Mouse (Mus musculus) activated CD4-positive, CD25-positive, alpha-beta regulatory T cell, adult 4 months (primary cell): Measurements from ENCODE around the gene Car12. TPM values are rescaled to one million over a fixed set of nuclear protein-coding genes. Genes with fewer than 3 reads are reported as not detected.

Experiments used
- ATAC-seq: one replicate; pipeline ENCODE4 v1.8.0; 2017
- polyA plus RNA-seq, 2 experiments: library from polyadenylated mRNA; unstranded; fragments of 100-300 nt; shearing (Covaris generic); gene quantifications; one replicate each; pipeline ENCODE4 v1.2.1; 2017

Car12 gene
- polyA plus RNA-seq, 2 experiments from 2014 or later, result 9.0 to 11.3 TPM

DNA sequence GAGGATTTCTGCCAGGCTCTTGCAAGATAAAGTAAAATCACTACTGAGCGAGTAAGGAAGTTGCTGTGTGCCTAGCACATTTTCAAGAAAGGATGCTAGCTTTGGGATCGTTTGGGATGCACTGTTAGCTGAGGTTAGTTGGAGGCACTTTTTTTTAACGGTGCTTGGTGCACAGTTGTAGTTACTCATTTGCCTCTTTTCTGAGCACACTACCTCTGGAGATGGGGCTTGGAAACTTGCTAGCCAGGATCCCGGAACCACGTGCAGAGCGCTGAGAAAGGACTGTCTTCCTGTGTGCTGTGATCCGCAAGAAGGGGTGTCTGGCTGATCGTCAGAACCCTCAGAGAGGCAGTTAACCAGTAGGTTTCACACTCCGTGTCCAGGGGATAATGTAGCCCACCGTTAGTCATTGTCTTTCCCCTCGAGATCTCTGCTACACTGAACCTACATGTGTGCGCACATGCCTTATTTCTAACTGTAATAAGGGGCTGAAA is 583 bp downstream of the Car12 start:
- ATAC-seq, result peak; percentile 67

DNA sequence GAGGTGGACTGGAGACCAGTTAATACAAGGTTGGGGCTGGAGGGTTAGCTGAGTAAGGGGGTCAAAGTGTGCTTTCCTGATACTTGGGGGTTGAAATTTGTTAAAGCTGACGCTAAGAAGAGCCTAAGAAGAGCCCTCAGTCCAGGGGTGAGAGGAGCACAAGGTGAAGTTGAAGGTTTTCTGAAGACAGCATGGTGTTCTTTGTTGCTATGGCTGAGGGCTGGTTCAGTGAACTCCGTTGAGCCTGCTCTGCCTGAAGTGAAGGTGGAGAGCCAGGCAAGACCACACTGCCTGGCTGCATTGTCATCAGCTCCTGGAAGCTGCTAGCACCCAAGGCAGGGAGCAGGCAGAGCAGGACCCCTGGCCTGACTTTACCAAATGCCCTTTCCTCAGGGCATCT is 1.9 kb downstream of the Car12 start:
- ATAC-seq, result no peak

DNA sequence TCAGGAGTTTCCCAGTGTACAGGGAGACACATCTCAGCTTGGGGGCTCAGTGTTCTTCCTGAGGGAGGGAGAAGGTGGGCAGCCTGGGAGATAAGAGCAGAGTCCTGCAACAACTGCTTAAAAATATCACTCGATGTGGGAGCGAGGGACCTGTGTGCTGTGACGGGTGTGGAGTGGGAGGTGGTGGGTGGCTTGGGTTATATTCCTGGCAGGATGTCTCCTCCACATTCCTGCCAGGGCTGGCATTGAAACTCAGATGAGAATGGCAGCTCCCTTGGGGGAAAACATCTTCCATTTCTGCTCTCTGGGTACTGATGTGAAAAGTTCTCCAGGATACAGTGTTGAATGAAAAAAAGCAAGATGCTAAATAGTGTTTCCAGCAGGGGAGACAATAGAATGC is 3.0 kb downstream of the Car12 start:
- ATAC-seq, result no peak

DNA sequence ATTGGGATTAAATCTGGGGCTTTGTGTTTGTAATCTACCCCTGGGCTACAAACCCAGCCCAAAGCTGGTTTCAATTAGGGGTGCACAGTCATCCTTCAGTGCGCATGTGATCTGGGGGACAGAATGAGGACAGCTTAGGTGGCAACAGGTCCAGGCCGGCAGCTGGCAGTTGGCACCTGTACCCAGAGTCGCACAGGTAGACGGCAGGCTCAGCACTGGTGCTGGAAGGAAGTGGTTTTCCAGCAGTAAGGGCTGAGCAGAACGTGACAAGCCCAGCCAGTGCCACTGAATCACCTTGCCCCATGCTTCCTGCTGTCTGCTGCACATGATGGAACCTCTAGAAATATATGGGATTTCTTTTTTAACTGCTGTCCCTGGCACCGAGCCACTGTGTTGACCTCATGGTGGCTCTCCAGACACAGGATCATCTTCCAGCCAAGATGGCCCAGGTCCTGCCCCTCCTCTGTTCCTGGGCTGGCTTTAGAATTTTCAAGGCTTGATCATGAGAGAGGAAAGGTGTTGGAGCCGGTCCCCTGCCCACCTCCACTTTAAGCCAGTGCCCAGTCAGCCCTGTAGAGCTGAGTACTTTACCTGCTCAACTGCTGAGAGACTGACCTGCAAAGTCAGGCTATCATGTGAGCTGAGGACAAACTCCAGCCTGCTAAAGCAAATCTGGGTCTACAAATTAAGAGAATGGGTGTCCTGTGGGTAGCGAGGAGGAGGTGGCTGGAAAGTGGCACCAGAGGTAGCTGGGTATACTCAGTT is 7.4 kb downstream of the Car12 start:
- ATAC-seq, result no peak

DNA sequence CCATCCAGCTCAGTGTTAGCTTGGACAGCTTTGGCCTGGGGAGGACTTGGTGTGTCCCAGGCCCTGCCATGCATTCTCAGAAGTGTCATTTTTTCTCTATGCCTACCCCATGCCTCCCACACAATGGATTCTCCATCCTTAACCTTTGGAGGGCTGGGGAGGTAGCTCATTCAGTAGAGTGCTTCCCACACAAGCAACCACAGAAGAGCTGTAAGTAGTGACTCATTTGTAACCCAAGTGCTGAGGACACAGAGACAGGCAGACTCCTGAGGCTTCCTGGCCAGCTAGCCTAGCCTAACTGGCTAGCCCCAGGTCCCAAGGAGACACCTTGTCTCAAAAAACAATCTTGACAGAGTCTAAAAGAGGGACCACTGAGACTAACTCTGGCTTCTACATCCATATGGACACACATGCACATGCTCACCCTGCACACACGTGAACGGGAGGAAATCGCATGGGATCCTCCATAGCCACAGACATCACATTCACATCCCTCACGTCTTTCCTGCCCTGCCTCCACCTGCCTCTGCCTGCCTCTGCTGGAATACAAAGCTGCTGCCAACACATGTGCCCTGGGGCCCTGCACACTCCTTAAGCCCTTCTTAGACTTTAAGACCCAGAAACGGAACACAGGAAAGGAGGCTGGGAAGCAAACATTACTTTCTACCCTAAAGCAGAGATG is 8.8 kb downstream of the Car12 start:
- ATAC-seq, result no peak

DNA sequence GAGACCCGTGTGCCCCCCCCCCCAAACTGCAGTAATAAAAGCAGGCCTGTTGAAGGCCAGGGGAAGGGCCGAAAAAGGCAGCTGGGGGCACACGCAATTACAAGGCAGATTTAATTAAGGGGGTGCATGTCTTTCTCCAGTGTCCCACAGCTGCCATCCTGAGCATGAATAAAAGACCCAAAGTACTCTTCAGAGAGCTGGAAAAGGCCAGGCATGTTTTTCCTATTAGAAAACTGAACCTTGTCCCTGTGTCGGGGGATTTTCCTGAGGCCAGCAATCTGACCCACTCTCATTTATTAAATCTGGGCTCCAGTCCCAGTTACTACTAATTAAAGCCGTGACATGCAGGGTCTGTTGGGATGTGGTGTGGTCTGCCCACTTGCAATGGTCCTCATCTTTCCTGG is 9.4 kb downstream of the Car12 start:
- no peak for ATAC-seq

DNA sequence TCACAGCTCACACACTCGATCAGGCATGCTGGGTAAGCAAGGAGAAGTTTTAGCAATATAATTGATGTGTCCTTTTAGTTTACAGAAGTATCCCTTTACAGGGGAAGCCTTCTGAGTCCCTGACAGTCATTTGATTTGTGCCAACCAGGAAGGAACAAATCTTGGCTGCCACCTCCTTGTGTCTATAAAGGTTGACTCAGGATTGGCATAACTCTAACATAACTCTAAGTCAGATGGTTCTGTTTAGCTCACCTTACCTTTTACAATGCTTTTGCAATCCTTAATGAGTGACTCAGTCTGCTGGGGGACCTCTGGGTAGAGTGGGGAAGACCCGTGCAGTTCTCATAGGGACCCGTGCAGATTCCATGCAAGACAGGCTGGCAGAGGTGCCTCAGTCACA is 12.1 kb downstream of the Car12 start:
- no peak for ATAC-seq

DNA sequence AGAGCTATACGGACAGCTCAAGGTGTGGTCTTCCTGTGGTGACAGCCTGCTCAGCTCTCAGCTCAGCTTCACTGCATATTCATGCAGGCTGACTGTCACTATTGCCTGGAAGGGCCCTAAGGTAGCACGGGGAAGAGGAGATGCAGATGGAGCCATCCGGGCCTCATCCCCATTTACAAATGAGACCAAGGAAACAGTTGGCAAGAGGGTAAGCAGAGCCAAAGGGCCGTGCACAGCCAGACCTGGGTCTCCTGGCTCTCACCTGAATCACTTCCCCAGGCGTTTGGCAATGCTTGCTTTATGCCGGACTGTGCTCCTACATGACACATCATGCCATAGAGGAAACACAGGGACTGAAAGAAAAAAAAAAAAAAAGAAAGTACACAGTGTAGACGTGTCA is 13.8 kb downstream of the Car12 start:
- ATAC-seq, result no peak

DNA sequence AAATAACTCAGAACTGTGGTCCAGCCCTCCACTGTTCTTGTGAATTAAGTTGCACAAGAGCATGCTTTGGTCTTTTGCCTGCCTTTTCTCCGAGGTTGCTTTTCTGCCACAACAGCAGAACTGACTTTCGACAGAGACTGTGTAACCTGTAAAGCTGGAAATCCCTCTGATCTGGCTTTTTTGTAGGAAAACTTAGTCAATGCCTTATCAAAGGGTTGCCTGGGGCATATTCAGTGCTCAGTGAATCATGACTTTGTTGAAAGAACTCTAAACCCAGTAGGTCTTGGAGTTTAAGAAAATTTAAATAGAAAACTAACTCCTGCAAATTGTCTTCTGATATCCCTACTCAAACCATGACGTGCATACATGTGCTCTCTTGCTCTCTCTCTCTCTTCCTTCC is 17.1 kb downstream of the Car12 start:
- no peak for ATAC-seq

DNA sequence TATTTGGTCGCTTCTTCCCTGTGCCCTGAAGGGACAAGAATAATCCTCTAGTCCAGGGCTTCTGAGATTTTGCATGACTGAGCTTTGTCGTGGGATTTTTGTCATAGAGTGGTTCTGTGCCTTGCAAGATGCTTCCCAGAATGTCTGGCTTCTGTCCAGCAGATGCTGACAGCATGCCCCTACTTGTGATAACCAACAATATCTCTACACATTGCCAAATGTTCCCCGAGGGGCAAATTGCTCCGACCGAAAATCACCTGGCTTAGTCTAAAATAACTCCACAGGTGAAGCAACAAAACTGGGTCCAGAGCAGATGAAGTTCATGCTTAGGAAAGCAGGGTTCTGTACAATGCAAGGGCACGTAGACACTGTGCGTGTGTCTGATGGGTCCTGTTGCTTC is 17.8 kb downstream of the Car12 start:
- no peak for ATAC-seq

DNA sequence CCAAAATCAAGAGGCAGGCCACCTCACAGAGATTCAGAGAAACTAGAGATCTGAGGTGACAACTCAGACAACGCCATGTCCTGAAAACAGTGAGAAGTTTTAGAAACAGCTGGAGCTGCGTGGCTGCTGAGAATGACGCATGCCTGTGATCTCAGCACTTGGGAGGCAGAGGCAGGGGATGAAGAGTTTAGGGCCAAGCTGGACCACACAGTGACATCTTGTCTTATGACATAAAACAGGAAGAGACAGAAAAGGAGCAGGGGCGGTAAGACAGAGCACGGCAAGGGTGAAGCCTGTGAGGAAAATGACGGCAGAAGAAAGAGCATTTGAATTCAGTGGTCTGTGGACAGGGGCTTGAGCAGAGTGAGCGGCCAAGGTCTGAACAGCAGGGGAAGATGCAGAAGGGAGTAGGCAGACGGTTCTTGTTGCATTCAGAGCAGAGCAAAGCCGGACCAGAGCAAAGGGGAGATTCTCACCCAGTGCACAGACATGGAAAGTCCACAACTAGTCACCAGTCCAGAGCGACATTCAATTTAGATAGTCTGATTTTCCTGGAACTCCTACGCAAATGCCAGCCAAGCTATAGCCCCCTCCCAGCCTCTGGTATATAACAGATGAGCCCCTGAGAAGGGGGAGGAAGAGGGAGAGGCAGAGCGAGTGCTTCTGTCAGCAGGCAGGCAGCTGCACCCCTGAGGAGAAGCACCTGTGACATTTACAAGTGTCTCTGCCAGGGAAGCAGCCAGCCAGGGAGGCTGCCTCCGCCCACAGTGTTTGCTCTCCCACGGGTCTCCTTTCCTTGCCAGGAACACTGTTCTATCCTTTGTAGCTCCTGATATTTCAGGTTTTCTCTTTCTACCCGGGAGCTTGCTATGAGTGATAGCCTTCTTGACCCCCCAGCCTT is 19.6 kb downstream of the Car12 start:
- no peak for ATAC-seq

DNA sequence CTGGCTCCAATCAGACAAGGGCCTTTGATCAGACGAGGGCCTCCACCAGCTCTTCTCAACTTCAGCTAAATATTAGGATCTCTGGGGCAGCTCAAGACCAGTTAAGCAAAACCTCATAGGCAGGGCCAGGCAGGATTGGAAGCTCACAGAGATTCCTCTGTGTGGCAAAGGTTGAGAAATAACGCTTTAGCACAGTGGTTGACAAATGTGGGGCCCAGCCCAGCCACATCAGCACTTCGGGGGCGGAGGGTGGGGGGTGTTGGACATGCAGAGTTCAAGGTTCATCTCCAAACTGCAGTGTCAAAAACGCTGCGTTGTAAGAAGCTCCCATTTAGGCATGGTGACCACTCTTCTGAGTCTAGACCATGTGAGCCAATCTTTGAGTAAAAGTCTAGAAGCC is 21.1 kb downstream of the Car12 start:
- no peak for ATAC-seq

DNA sequence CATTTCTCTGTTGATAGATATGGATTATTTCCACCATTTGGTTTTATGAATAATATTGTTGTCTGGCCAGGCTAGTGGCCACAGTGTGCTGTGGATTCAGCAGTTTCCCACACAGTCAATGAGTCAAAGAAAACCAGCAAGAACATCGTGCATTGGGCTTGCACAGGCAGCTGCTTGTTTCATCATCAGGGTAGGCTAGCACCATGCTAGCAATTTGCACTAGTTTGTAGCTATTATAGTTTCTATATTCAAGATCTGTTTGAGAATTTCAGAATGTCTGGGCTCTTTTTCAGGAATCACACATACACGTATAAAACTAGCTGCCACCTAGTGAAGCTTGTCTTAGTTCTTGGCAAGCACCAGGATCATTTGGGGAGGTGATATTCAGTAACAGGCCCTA is 21.6 kb downstream of the Car12 start:
- no peak for ATAC-seq

DNA sequence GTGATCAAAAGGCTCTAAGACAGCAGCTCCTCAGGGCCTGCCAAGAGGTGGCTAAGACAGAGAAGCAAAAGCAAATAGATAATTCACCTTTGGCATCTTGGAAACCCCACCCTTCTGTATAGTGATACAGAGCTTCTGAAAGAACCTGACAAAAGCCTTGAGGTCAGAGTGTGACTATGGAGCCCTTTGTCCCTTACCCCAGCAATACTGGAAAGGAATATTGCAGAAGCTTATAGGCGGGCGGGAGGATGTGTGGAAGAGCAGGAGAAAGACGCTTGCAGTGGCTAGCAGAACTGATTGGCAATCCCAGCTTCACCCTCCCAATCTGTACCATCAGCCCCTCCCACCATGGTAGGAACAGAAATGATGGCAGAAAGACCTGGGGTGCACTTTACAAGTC is 22.5 kb downstream of the Car12 start:
- ATAC-seq, result no peak

DNA sequence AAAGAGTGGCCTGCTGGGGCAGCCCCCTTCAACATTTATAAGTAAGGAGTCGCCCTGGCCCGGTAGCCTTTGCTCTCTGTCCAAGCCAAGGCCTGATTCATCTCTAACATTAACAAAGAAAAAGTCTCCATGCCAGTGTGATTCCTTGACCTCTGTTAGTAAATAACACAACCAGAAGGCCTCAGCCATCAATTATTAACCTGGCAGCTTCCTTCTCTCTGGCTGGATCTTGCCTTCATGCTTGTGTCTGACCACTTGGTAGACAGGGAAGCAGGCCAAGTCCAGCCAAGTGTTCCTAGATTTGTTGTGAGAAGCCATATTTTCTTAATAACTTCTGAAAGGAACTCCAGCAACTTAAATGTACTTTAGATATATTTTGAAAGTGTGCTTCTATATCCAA is 23.1 kb downstream of the Car12 start:
- ATAC-seq, result no peak

DNA sequence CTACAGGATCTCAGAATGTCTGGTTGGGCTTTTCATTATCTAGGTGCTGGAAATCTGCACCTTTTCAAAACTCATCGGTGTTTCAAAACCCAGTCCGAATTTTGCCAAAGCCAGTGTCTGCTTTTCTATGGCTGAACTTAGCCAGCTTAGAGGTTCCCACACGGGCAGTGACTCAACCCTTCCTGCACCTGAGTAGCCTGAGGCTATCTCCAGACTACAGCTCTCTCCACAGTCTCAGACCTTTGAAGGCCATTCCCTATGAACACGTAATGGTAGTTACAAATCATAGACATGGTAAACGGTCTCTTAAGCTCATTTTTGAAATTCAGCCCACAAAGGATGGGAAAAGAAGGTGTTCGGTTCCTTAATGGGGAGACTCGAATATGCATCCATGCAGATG is 26.0 kb downstream of the Car12 start:
- ATAC-seq, result no peak

DNA sequence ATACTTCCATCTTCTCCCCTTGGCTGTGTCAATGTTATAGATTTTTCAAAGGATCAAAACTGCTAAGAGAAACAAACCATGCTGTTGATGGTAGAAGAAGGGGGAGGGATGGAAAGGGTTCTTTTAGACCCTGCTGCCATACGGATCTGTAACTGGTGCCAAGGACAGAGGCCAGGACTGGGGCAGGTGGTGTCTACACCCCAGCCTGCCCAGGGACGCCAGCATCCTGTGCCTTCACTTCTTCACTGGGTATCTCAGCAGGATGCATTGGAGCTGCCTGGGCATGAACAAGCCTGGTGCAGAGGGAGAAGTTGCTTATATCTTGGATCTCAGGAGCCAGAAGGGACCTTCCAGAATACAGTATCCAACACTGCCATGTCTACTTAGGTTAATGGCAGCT is 31.0 kb downstream of the Car12 start:
- ATAC-seq, result no peak

DNA sequence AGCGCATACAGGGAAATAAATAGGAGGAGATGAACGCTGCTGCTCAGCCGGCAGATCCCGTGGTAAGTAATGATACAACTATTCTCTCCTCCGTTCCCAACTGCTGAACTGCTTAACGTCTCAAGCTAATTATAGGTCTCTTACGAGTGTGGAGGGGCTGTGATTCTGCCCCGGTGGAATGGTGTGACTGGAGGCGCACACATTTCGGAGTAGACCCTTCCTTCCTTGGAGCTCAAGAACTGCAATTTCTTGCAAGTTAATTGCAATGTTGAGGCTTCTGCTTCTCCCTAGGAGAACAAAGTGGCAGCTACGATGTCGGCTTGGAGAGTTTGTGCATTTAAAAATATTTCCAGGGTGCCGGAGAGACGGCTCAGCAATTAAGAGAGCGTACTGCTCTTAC is 34.9 kb downstream of the Car12 start:
- ATAC-seq, result no peak

DNA sequence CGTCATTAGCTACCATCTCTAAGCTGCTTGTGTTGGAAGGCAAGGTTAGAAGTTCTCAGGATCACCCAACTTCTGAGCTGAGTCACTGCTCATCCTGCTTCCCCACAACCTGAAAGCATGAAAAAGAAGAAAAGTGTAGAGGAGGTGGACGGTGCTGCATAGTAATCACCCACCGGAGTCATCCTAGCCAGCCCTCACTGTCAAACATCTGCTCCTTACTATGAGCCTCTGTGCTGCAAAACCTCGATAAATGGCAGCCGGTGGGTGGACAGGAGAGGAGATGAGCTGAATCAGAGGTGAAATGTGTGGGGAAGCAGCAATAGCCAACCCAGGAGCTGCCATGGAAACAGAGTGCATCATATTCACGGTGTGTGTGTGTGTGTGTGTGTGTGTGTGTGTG is 39.4 kb downstream of the Car12 start:
- ATAC-seq, result no peak

DNA sequence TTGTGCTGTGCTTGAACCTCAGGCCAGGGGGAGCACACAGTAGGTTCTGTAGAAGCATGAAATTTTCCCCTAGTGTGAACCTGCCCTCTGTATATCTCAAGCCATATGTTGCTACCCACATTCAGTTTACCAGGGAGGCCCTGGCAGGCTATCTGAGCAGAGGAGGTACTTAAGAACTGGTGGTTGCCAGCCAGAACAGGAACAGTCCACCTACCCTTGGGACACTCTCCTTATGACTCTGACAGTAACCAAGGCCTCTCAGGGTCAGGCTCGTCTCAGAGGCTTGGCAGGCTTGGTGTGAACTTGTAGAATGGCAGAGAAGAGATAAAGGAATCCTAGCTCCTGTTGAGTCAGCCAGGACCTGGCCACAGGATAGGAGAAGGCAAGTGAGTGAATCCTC is 47.5 kb downstream of the Car12 start:
- ATAC-seq, result no peak

DNA sequence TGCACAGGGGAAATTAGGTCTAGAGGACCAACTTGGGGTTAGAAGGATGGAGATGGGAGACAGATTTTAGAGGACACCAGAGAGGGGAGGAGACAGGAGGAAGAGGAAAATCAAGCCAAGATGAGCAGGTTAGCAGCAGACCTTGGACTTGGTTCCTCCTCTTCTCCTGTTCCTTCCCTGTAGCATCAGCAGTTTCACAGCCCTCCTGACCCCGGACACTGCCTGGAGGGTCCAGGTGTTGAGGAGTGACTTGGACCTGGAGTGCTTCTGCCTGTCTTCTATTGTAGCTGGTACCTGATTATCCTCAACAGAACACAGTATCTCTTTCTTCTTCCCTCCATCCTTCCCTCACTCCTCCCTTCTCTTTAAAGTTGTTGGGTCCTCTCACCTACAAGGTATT is 55.2 kb downstream of the Car12 start:
- ATAC-seq, result no peak

DNA sequence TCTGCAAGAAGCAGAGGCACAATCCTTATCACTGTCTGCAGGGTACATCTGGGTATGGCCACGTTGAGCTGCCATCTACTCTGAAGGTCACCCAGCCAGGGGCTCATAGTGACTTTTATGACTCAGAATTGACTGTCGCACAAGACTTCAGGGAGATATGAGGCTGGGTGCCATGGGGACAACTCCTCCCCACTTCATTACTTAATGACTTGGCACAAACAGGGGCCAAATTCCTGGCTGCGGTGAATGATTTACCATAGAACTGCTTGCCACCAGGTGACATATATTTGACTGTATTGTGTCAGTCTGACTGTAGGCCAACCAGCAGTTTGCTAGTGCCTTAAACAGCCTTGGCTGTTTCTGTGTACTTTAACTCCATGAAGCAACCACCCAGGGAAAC is 55.8 kb downstream of the Car12 start:
- no peak for ATAC-seq

DNA sequence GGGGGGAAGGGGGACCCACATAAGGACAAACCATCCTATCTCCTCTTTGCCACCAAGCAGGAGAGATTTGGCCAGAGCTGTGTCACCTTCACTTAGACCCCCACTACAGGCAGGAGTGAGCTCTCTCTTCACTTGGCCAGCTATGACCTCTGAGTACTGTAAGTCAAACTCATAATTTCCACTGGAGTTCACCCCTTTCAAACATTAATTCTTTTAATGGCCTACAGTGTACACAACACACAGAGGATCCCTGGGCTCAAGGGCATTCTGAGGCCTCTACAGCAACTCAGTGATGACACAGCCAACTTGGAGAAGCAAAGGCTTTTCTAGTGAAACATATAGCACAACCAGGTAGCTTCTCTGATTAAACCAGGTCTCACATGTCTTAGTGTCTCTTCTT is 57.2 kb downstream of the Car12 start:
- no peak for ATAC-seq
